Mouse (Mus musculus): ENCODE measurements around the gene Hoxb4. TPM values are rescaled to one million over a fixed set of nuclear protein-coding genes. Genes with fewer than 3 reads are reported as not detected.

The Hoxb4 gene
- polyA plus RNA-seq, 1 experiment from 2014 or later, result 0.11 TPM

DNA sequence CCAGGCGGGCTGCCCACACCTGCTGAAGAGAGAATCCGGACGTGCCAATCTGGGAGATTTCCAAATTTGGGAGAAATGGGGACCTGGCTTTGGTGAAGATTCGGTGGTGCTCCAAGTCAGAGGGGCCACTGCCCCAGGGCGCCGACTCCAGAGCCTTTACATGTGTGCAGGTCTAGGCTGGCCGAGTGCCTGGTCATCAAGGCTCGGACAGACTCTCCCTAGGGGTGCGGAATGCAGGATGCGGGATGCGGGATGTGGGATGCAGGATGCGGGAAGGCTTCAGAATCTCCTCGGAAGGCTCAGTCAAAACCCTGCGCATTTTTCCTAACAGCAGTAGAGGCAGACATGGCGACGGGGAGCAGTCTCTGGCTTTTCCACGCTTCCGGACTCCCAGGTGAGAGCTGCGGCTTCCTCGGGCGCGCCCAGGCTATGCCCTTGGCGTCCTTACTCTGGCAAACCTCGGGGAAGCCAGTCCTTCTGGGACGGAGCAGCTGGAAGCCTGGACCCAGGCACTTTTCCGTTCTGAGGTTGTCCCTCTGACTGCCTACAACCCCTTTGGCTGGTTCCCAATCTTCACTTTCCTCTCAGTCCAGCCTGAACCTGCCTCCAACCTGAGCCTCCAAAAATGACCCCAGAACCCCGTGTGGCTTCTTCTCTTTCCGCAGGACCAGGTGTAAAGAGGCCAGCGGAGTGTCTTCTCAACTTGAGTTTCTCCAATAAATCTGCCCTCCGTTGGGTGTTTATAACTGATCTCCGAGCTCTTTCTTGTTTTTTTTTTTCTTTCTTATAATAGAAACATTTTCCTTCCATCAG is 38.4 kb upstream of the Hoxb4 start:
- no peak overlapping the region for H3K4me2 ChIP-seq (replicated peaks)
- no peaks in the 10 kb centered on the region for H3K36me3 ChIP-seq
- H3K27ac ChIP-seq (replicated peaks), result no peak overlapping the region
- no peaks in the 10 kb centered on the region for H3K9me3 ChIP-seq (replicated peaks)
- no peak for ATAC-seq (ENCODE audit: insufficient number of reproducible peaks, low FRiP score, low TSS enrichment, low read depth)
- WGBS, result 3% methylated on average over 31 of the region's 31 CpGs
- peaks cover 14% of the 10 kb centered on the region for H3K4me1 ChIP-seq
- H3K9ac ChIP-seq, result no peak overlapping the region
- H3K4me3 ChIP-seq (replicated peaks), result no peak overlapping the region
- peaks cover 99% of the 10 kb centered on the region for H3K27me3 ChIP-seq

DNA sequence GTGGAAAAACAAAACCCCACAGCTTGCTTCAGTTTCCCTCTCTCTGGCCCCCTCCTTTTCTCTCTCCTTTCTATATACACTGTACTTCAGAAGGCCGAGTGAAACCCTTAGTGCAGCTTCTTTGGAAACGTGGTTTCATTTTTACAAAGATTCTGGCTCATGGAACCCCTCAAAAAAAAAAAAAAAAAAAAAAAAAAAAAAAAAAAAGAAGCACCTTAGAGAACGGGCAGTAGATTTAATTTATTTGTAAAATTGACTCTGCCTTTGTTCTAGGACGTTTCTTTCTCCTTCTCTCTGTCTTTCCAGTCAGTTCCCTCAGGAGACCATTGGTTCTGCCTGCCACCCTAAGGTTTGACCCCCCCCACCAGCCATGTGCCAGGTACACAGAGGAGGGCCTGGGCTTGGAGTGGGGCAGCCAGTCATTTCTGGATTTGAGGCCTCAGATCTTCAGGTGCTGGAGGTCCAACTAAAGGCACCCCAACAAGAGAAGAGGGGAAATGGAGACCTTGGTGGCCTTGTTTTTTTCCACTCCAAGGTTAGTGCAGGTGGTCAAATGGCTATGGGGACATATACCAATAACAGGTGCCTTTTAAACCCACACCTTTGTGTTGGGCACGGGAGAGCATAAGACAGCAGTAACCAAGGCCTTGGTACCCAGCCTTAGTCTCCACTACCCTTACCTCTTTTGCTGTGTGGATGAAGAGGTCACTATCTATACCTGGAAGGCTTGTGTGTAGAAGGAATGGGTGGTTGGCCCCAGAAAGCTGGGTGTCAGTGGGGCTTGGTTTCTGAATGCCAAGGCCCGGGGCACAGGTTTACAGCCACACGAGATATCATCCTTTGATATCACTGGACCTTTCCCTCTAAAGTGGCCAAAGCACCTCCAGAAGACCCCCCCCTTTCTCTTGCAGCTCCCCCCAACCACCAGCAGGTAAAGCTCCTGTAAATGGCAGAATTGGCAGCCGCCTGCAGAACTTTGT is 37.4 kb upstream of the Hoxb4 start:
- Histone ChIP-seq H3K27ac (replicated peaks) (no peak overlapping the region), H3K27me3 (peaks cover 99% of the 10 kb centered on the region), H3K4me3 (replicated peaks) (no peak overlapping the region), H3K4me2 (replicated peaks) (no peak overlapping the region), H3K36me3 (no peaks in the 10 kb centered on the region), H3K9ac (no peak overlapping the region), H3K9me3 (replicated peaks) (no peaks in the 10 kb centered on the region), H3K4me1 (peaks cover 20% of the 10 kb centered on the region)
- 7% methylated on average over 8 of the region's 8 CpGs for WGBS
- ATAC-seq (ENCODE audit: insufficient number of reproducible peaks, low FRiP score, low TSS enrichment, low read depth), result no peak

DNA sequence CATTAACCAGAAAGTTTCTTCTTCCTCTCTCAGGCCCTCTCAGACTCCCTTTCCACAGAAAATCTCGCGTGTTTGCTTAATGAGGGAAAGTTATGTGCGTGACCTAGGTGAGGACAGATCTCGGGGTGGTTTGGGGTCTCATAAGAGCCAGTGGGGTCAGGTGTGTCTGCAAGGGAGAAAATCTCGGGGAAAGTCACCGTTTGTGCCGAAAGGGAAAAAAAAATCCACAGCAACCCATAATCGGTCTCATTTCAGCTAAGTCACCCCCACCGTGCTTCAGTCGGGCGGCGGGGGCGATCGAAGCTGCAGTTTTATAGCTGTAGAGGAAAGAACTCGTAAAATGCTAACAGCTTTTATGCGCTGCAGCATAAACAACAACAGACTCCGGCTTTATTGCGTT is 36.7 kb upstream of the Hoxb4 start:
- peaks cover 99% of the 10 kb centered on the region for H3K27me3 ChIP-seq
- H3K4me2 ChIP-seq (replicated peaks), result no peak overlapping the region
- ATAC-seq (ENCODE audit: insufficient number of reproducible peaks, low FRiP score, low TSS enrichment, low read depth), result no peak
- H3K9ac ChIP-seq, result no peak overlapping the region
- no peak overlapping the region for H3K27ac ChIP-seq (replicated peaks)
- no peak overlapping the region for H3K4me3 ChIP-seq (replicated peaks)
- no peaks in the 10 kb centered on the region for H3K36me3 ChIP-seq
- H3K4me1 ChIP-seq, result peaks cover 20% of the 10 kb centered on the region
- 6% methylated on average over 18 of the region's 18 CpGs for WGBS
- H3K9me3 ChIP-seq (replicated peaks), result no peaks in the 10 kb centered on the region

DNA sequence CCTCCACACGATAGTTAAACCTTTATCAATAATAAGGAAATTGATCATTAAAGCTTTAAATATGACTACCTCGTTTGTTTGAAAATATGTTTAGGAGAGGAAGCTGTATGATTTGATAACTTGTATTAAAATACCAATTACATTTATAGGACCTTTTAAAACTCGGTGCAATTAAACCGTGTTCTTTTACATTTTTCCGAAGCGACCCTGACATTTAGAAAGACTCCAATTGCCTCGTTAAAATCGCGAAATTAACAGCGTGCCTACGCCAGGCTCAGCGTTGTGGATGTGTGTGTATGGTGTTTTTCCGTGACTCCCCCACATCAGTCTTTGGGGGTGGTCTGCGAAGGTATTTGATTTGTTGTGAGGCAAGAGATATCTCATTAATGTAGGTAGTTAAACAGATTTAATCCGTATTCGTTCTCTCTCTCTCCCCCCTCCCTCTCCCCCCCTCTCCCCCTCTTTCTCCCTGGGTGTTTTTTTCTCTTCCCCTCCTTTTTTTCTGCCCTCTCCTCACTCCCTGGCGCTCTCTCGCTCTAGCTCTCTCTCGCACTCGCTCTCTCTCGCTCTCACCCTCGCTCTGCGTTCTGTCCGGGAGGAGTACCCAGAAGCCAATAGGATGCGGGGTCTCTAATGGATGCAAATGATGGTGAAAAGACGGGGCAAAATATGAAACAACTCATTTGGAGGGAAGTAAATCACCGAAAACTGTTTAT is 36.1 kb upstream of the Hoxb4 start, which contains the start of gene Hoxb8:
Hoxb8 (plus strand) TSS at position 51 of the 716 bp plus-strand sequence.
- Histone ChIP-seq H3K4me1 (peaks cover 20% of the 10 kb centered on the region), H3K27ac (replicated peaks) (no peak within 1 kb of the TSS), H3K4me2 (replicated peaks) (no peak within 1 kb of the TSS), H3K4me3 (replicated peaks) (no peak within 1 kb of the TSS), H3K27me3 (peaks cover 99% of the 10 kb centered on the region), H3K9me3 (replicated peaks) (no peaks in the 10 kb centered on the region), H3K36me3 (no peaks in the 10 kb centered on the region), H3K9ac (no peak within 1 kb of the TSS)
- no peak for ATAC-seq (ENCODE audit: insufficient number of reproducible peaks, low FRiP score, low TSS enrichment, low read depth)
- WGBS, result under 1% methylated on average over 27 of the region's 27 CpGs

DNA sequence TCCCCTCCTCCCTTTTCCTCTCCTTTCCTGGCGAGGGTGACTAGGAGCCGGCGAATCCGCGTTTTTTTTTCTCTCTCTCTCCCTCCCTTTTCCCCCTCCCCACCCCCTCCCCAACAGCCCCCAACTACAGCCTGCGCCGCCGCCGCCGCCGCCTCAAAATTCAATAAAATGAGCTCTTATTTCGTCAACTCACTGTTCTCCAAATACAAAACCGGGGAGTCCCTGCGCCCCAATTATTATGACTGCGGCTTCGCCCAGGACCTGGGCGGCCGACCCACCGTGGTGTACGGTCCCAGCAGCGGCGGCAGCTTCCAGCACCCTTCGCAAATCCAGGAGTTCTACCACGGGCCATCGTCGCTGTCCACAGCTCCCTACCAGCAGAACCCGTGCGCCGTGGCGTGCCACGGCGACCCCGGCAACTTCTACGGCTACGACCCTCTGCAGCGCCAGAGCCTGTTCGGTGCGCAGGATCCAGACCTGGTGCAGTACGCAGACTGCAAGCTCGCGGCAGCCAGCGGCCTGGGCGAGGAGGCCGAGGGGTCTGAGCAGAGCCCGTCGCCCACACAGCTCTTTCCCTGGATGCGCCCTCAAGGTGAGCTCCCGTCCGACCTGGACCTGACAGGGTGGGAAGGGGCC is 35.2 kb upstream of the Hoxb4 start:
- no peak overlapping the region for H3K4me3 ChIP-seq (replicated peaks)
- no peak for ATAC-seq (ENCODE audit: insufficient number of reproducible peaks, low FRiP score, low TSS enrichment, low read depth)
- H3K36me3 ChIP-seq, result no peaks in the 10 kb centered on the region
- H3K4me1 ChIP-seq, result peaks cover 20% of the 10 kb centered on the region
- no peak overlapping the region for H3K4me2 ChIP-seq (replicated peaks)
- WGBS, result 1% methylated on average over 49 of the region's 49 CpGs
- H3K9me3 ChIP-seq (replicated peaks), result no peaks in the 10 kb centered on the region
- no peak overlapping the region for H3K9ac ChIP-seq
- H3K27ac ChIP-seq (replicated peaks), result no peak overlapping the region
- H3K27me3 ChIP-seq, result peaks cover 99% of the 10 kb centered on the region

DNA sequence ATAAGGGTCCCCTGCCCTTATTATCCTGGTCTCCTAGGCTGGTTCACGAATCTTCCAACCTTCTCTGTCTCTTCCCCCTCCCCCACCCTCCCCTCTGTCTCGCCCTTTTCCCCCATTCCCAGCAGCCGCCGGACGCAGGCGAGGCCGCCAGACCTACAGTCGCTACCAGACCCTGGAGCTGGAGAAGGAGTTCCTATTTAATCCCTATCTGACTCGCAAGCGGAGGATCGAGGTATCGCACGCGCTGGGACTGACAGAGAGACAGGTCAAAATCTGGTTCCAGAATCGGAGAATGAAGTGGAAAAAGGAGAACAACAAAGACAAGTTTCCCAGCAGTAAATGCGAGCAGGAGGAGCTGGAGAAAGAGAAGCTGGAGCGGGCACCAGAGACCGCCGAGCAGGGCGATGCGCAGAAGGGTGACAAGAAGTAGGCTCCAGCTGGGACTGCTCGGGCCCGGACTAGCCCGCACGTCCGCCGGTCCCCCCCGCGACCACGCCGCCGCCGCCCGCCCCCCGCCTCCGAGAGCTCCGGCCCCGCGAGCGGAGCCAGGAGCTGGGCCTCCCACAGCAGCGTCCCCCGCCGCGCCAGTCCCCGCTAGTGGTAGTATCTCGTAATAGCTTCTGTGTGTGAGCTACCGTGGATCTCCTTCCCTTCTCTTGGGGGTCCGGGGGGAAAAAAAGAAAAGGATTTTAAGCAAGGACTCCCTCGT is 33.9 kb upstream of the Hoxb4 start:
- Histone ChIP-seq H3K27me3 (peaks cover 99% of the 10 kb centered on the region), H3K9ac (no peak overlapping the region), H3K4me3 (replicated peaks) (peak overlapping the region; percentile 27), H3K27ac (replicated peaks) (no peak overlapping the region), H3K36me3 (no peaks in the 10 kb centered on the region), H3K4me1 (peaks cover 20% of the 10 kb centered on the region), H3K4me2 (replicated peaks) (peak overlapping the region; percentile 44), H3K9me3 (replicated peaks) (no peaks in the 10 kb centered on the region)
- 0 out of 2 replicates have a peak, but pooled peaks have one; percentile 39 for ATAC-seq (ENCODE audit: insufficient number of reproducible peaks, low FRiP score, low TSS enrichment, low read depth)
- under 1% methylated on average over 47 of the region's 49 CpGs for WGBS

DNA sequence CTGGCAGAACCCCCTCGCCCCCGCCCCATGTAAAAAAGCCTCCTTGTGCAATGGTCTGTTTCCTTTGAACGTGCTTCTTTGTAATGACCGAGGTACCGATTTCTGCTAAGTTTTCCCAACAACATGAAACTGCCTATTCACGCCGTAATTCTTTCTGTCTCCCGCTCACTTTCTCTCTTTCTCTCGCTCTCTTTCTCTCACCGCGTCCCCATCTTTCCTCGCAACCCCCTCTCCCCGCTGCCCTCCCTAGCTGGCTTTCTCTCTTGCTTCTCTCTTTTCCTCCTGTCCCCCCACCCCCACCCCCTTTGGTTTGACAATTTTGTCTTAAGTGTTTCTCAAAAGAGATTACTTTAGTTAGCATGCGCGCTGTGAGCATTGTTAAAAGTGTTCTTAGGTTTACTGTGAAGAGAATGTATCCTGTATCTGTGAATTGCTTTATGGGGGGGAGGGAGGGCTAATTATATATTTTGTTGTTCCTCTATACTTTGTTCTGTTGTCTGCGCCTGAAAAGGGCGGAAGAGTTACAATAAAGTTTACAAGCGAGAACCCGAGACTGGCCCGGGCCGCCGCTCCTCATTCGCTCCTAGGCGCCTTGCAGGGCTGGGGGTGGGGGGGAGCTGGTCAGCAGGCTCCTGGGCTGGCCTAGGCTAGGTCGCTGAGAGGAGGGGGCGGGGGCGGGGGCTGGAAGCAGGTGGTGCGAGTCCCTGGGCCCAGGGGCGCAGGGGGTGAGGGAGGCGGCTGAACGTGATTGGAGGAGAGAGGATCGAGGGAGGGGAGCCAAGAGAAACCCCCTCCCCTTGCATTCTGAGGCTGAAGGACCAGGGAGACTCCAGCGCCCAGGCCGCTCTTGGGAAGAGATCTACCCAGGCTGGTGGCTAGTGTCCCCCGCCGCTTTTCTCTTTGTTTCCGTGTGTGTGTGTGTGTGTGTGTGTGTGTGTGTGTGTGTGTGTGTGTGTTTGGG is 33.0 kb upstream of the Hoxb4 start:
- Histone ChIP-seq H3K9me3 (replicated peaks) (no peaks in the 10 kb centered on the region), H3K4me1 (peaks cover 20% of the 10 kb centered on the region), H3K4me3 (replicated peaks) (peak overlapping the region; percentile 27), H3K27me3 (peaks cover 99% of the 10 kb centered on the region), H3K27ac (replicated peaks) (no peak overlapping the region), H3K9ac (no peak overlapping the region), H3K4me2 (replicated peaks) (peak overlapping the region; percentile 44; the same call in 1 of the 2 replicates), H3K36me3 (no peaks in the 10 kb centered on the region)
- ATAC-seq (ENCODE audit: insufficient number of reproducible peaks, low FRiP score, low TSS enrichment, low read depth), result no peak
- WGBS, result 2% methylated on average over 33 of the region's 37 CpGs

DNA sequence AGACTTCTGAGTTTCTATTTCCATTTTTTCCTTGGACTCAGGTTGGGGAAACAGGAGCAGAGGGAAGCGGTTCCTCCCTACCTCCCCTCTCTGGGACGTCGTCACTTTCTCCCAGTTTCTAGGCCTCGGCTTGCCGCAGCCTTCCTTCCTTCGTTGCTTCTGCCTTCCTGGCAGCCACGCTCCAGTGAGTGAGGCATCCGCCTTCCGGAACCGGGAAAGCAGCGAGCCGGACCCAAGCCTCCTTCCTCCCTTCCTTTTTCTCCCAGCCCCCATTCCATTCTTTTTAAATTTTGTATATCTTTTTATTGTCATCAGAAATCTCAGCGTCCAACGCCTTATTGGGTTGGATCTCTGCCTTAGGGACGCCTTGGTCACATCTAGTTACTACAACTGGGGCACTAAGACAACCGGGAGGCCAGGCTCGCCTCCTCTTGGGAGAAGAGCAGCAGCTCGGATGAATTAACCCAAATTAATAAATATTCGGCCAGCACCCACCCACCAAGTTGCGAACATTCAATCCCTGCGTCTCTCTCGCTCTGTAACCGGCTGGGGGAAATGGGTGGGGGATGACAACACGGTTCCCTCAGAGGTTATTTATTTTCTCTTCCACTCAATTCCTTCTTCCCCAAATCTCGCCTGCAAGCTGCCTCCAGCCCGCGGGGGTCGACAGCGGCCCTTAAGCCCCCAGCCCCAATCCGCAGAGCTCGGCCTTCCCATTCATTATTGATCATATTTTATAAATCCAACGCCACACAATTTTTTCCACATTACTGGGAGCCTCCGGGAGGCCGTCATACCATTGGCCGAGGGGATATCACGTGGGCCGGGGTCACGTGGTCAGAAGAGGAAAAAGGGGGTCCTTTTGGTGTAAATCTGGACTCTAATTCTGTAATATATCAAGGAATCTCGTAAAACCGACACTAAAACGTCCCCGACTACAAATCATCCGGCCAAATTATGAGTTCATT is 32.0 kb upstream of the Hoxb4 start, which contains the start of gene Hoxb7:
Hoxb7 (plus strand) TSS at position 853 of the 968 bp plus-strand sequence.
- Histone ChIP-seq H3K4me1 (peaks cover 20% of the 10 kb centered on the region), H3K27me3 (peaks cover 99% of the 10 kb centered on the region), H3K27ac (replicated peaks) (no peak within 1 kb of the TSS), H3K9ac (no peak within 1 kb of the TSS), H3K36me3 (no peaks in the 10 kb centered on the region), H3K9me3 (replicated peaks) (no peaks in the 10 kb centered on the region), H3K4me3 (replicated peaks) (0 out of 2 replicates have a peak within 1 kb of the TSS, but pooled peaks have one; percentile 8), H3K4me2 (replicated peaks) (no peak within 1 kb of the TSS)
- no peak for ATAC-seq (ENCODE audit: insufficient number of reproducible peaks, low FRiP score, low TSS enrichment, low read depth)
- WGBS, result 2% methylated on average over 43 of the region's 43 CpGs

Data from embryonic facial prominence, embryonic 15.5 days (tissue).